Comparison of ENCODE assay signal across 8 mouse cellular contexts in genomic region chr10:10321119-10321781, GRCm38 (mm10).
A peak's percentile ranks its signal among the peaks of the same experiment; 100 is the strongest.
DNase-seq lines count a peak whose midpoint lies in the region; ATAC-seq and TF ChIP-seq lines count a peak whose summit lies in the region.

No protein-coding gene starts in this region.

- H3K27ac ChIP-seq in CH12.LX (ENCODE audit: insufficient read depth, low read depth) = no peak overlapping the region
- no peak overlapping the region for H3K27ac ChIP-seq in forebrain, embryonic 12.5 days
- no peak overlapping the region for H3K27ac ChIP-seq in heart, postnatal 0 days (ENCODE audit: low read depth)
- no peak overlapping the region for H3K27ac ChIP-seq in liver, embryonic 15.5 days (replicated peaks)
- H3K27ac ChIP-seq in neural tube, embryonic 11.5 days (ENCODE audit: low read depth, low read length) = no peak overlapping the region

- dilution Hi-C loops in CH12.LX (cut with MboI; ENCODE audit: extremely low pct_ligation_motif_present, extremely low pct_unique_long_range_greater_than_20kb, low sequenced_read_pairs) = no loop called here

- TF ChIP-seq RAD21 in CH12.LX (IDR thresholded peaks at IDR 0.05; ENCODE audit: low read depth, low read length) = peak; percentile 92

- peak overlapping the region; percentile 51; the same call in 1 of the 2 replicates for H3K4me2 ChIP-seq in CH12.LX (ENCODE audit: insufficient read depth, low read depth, poor library complexity, severe bottlenecking)
- peak overlapping the region; percentile 51 for H3K4me2 ChIP-seq in forebrain, embryonic 12.5 days
- H3K4me2 ChIP-seq in heart, postnatal 0 days (ENCODE audit: low read depth, low read length) = peak overlapping the region; percentile 45
- H3K4me2 ChIP-seq in liver, embryonic 15.5 days = peak overlapping the region; percentile 41
- no peak overlapping the region for H3K4me2 ChIP-seq in neural tube, embryonic 11.5 days (ENCODE audit: low read depth)

- H3K36me3 ChIP-seq in CH12.LX (replicated peaks in 1 of 2; ENCODE audit: control insufficient read depth in 1 of 2, insufficient read depth in 1 of 2, low read length in 1 of 2) = no peaks in the 10 kb centered on the region
- no peaks in the 10 kb centered on the region for H3K36me3 ChIP-seq in forebrain, embryonic 12.5 days (replicated peaks)
- H3K36me3 ChIP-seq in heart, postnatal 0 days (replicated peaks; ENCODE audit: control insufficient read depth, insufficient read depth, low read length) = no peaks in the 10 kb centered on the region
- H3K36me3 ChIP-seq in liver, embryonic 15.5 days (replicated peaks) = no peaks in the 10 kb centered on the region
- H3K36me3 ChIP-seq in neural tube, embryonic 11.5 days (ENCODE audit: control insufficient read depth, insufficient read depth, low read length) = no peaks in the 10 kb centered on the region

- in situ Hi-C loops in CH12.LX (cut with MboI; ENCODE audit: low pct_ligation_motif_present, low pct_unique_long_range_greater_than_20kb, low sequenced_read_pairs) = loop anchor here (25.0 kb wide), 1 partner anchor 509 kb away; no protein-coding TSS in a partner anchor

- H3K27me3 ChIP-seq in CH12.LX (replicated peaks) = no peaks in the 10 kb centered on the region
- no peaks in the 10 kb centered on the region for H3K27me3 ChIP-seq in forebrain, embryonic 12.5 days
- H3K27me3 ChIP-seq in heart, postnatal 0 days (ENCODE audit: control insufficient read depth, insufficient read depth, low read length) = no peaks in the 10 kb centered on the region
- H3K27me3 ChIP-seq in liver, embryonic 15.5 days = no peaks in the 10 kb centered on the region; the same call in 1 of the 2 replicates
- no peaks in the 10 kb centered on the region for H3K27me3 ChIP-seq in neural tube, embryonic 11.5 days (ENCODE audit: control insufficient read depth, insufficient read depth, low read length)

- TF ChIP-seq EP300 in CH12.LX (IDR thresholded peaks at IDR 0.05; ENCODE audit: low read length) = no peak
- no peak for TF ChIP-seq EP300 in heart, postnatal 0 days (IDR thresholded peaks at IDR 0.05; ENCODE audit: low read depth)

- no peak for TF ChIP-seq POLR2A in CH12.LX (IDR thresholded peaks at IDR 0.05; ENCODE audit: low read depth, low read length)

- H3K4me1 ChIP-seq in CH12.LX (ENCODE audit: control insufficient read depth in 1 of 2, insufficient read depth in 2 of 2) = peaks cover 4 to 31% of the 10 kb centered on the region in 2 experiments; a peak in 3 of 4 replicates
- peaks cover 8% of the 10 kb centered on the region for H3K4me1 ChIP-seq in forebrain, embryonic 12.5 days
- H3K4me1 ChIP-seq in heart, postnatal 0 days (ENCODE audit: control insufficient read depth, insufficient read depth) = no peaks in the 10 kb centered on the region
- no peaks in the 10 kb centered on the region for H3K4me1 ChIP-seq in liver, embryonic 15.5 days (replicated peaks)
- H3K4me1 ChIP-seq in neural tube, embryonic 11.5 days (ENCODE audit: control insufficient read depth, insufficient read depth, low read length) = no peaks in the 10 kb centered on the region

- WGBS in forebrain, embryonic 12.5 days = 8% methylated on average over 20 of the region's 20 CpGs
- 6% methylated on average over 20 of the region's 20 CpGs for WGBS in heart, postnatal 0 days
- 2% methylated on average over 20 of the region's 20 CpGs for WGBS in liver, embryonic 15.5 days (ENCODE audit: insufficient replicate concordance)
- 14% methylated on average over 20 of the region's 20 CpGs for WGBS in neural tube, embryonic 11.5 days

- TF ChIP-seq CTCF in CH12.LX (conservative IDR thresholded peaks at IDR 0.05 in 1 of 2, IDR thresholded peaks at IDR 0.05 in 1 of 2; ENCODE audit: low read depth in 2 of 2, low read length in 2 of 2) = peak; percentile 47 to 78; a peak in 3 of 4 replicates
- TF ChIP-seq CTCF in heart, postnatal 0 days (IDR thresholded peaks at IDR 0.05; ENCODE audit: low read depth) = peak; percentile 91

- no peaks in the 10 kb centered on the region for H3K9me3 ChIP-seq in CH12.LX (replicated peaks; ENCODE audit: low read length)
- no peaks in the 10 kb centered on the region for H3K9me3 ChIP-seq in forebrain, embryonic 12.5 days
- H3K9me3 ChIP-seq in heart, postnatal 0 days (replicated peaks; ENCODE audit: control insufficient read depth, low read length) = no peaks in the 10 kb centered on the region
- no peaks in the 10 kb centered on the region for H3K9me3 ChIP-seq in liver, embryonic 15.5 days (replicated peaks)
- H3K9me3 ChIP-seq in neural tube, embryonic 11.5 days (ENCODE audit: control insufficient read depth, low read length) = no peaks in the 10 kb centered on the region

- DNase-seq in CH12.LX (ENCODE audit: extremely low read depth) = peak; percentile 75
- peak; percentile 68 for DNase-seq in c-Kit-positive CD71-negative TER-119-negative erythroid progenitor cells, embryonic 14.5 days (ENCODE audit: low read depth)
- peak; percentile 86 for DNase-seq in heart, postnatal 0 days (ENCODE audit: low spot score)
- DNase-seq in kidney, postnatal 36 days = peak; percentile 77 to 83
- peak; percentile 66 for DNase-seq in neural tube, embryonic 11.5 days (ENCODE audit: low spot score)
- peak; percentile 43 for DNase-seq in testis, postnatal 14 days (ENCODE audit: low spot score)

- H3K4me3 ChIP-seq in CH12.LX (replicated peaks in 1 of 3; ENCODE audit: low read depth in 2 of 3, low read length in 2 of 3, poor library complexity in 1 of 3) = no peak overlapping the region
- no peak overlapping the region for H3K4me3 ChIP-seq in forebrain, embryonic 12.5 days (replicated peaks)
- no peak overlapping the region for H3K4me3 ChIP-seq in heart, postnatal 0 days (ENCODE audit: low read depth, low read length)
- no peak overlapping the region for H3K4me3 ChIP-seq in liver, embryonic 15.5 days (replicated peaks)
- H3K4me3 ChIP-seq in neural tube, embryonic 11.5 days (ENCODE audit: low read depth, low read length) = no peak overlapping the region

- H3K9ac ChIP-seq in CH12.LX (ENCODE audit: insufficient read depth, low read depth) = no peak overlapping the region
- H3K9ac ChIP-seq in forebrain, embryonic 12.5 days = no peak overlapping the region; the same call in 1 of the 2 replicates
- H3K9ac ChIP-seq in heart, postnatal 0 days (replicated peaks; ENCODE audit: low read depth, low read length) = no peak overlapping the region
- no peak overlapping the region for H3K9ac ChIP-seq in liver, embryonic 15.5 days
- no peak overlapping the region for H3K9ac ChIP-seq in neural tube, embryonic 11.5 days (ENCODE audit: low read length)

- ATAC-seq in forebrain, embryonic 12.5 days (ENCODE audit: low FRiP score) = peak; percentile 97
- ATAC-seq in heart, postnatal 0 days (ENCODE audit: insufficient read depth, low read depth) = peak; percentile 88
- peak; percentile 61 for ATAC-seq in liver, embryonic 15.5 days (ENCODE audit: insufficient read depth)
- ATAC-seq in neural tube, embryonic 11.5 days (ENCODE audit: insufficient read depth, low FRiP score, low TSS enrichment) = peak; percentile 95

- H3K79me2 ChIP-seq in CH12.LX (replicated peaks; ENCODE audit: control insufficient read depth, extremely low read depth, insufficient read depth, poor library complexity, severe bottlenecking) = no peaks in the 10 kb centered on the region

TF ChIP-seq in CH12.LX, 34 proteins besides CTCF, POLR2A, EP300 and RAD21:
- peak; percentile 32; the same call in 1 of the 2 replicates for TF ChIP-seq MAX (IDR thresholded peaks at IDR 0.05; ENCODE audit: low read length)
- TF ChIP-seq NRF1 (IDR thresholded peaks at IDR 0.05; ENCODE audit: low read depth, low read length) = peak; percentile 21; the same call in 1 of the 2 replicates
- no peak for TF ChIP-seq NELFE (IDR thresholded peaks at IDR 0.05; ENCODE audit: low read depth, low read length)
- TF ChIP-seq SMC3 (IDR thresholded peaks at IDR 0.05; ENCODE audit: low read depth, low read length) = peak; percentile 85
- TF ChIP-seq IRF4 (IDR thresholded peaks at IDR 0.05; ENCODE audit: low read depth, low read length) = 0 out of 2 replicates have a peak, but pooled peaks have one; percentile 39
- TF ChIP-seq ZC3H11A (IDR thresholded peaks at IDR 0.05; ENCODE audit: low read depth, low read length) = peak; percentile 30; the same call in 1 of the 2 replicates
- peak; percentile 21; the same call in 1 of the 2 replicates for TF ChIP-seq BHLHE40 (IDR thresholded peaks at IDR 0.05; ENCODE audit: low read depth, low read length)
- no peak for TF ChIP-seq UBTF (IDR thresholded peaks at IDR 0.05; ENCODE audit: low read depth, low read length)
- no peak for TF ChIP-seq USF1 (IDR thresholded peaks at IDR 0.05; ENCODE audit: low read depth, low read length)
